Mouse (Mus musculus): ENCODE measurements around the gene Tmem80. TPM values are rescaled to one million over a fixed set of nuclear protein-coding genes. Genes with fewer than 3 reads are reported as not detected.

Gene Tmem80
- polyA plus RNA-seq, 1 experiment = 12.5 TPM

DNA sequence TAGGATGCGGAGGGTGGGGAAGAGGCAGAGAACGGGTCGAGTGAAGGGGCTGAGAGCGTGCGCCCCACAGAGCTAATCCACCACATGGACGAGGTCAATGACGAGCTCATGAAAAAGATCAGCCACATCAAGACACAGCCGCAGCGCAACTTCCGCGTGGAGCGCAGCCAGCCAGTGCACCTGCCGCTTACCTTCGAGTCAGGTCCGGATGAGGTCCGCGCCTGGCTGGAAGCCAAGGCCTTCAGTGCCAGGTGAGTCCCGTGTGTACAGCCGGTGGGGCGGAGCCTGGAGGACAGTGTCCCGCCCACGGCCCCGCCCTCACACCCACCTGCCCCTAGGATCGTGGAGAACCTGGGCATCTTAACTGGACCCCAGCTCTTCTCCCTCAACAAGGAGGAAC lies 34.0 kb downstream of the Tmem80 start:
- Histone ChIP-seq H3K27me3 (ENCODE audit: control insufficient read depth, insufficient read depth, insufficient read length) (peaks cover 21% of the 10 kb centered on the region), H3K4me3 (no peak overlapping the region), H3K79me2 (ENCODE audit: control insufficient read depth, insufficient read depth) (no peaks in the 10 kb centered on the region), H3ac (ENCODE audit: control insufficient read depth, insufficient read length) (no peak overlapping the region), H3K36me3 (ENCODE audit: control insufficient read depth, insufficient read depth) (no peaks in the 10 kb centered on the region), H3K4me2 (ENCODE audit: low read depth) (no peak overlapping the region)
- no peak for TF ChIP-seq USF1 (IDR thresholded peaks at IDR 0.05; ENCODE audit: low read depth)
- no peak for TF ChIP-seq MYOG (IDR thresholded peaks at IDR 0.05; ENCODE audit: control insufficient read depth in 1 of 3, insufficient read depth in 1 of 3, insufficient read length in 2 of 3, low read depth in 2 of 3)
- TF ChIP-seq POLR2AphosphoS2 (IDR thresholded peaks at IDR 0.05; ENCODE audit: insufficient read length, low read depth) = no peak
- TF ChIP-seq SRF (IDR thresholded peaks at IDR 0.05; ENCODE audit: control insufficient read depth, insufficient read length, low read depth) = no peak
- no peak for TF ChIP-seq MAX (IDR thresholded peaks at IDR 0.05; ENCODE audit: low read depth)
- no peak for TF ChIP-seq MYOD1 (IDR thresholded peaks at IDR 0.05; ENCODE audit: control insufficient read depth in 1 of 3, insufficient read length in 2 of 3, low read depth in 2 of 3)
- TF ChIP-seq REST (IDR thresholded peaks at IDR 0.05; ENCODE audit: insufficient read depth, insufficient read length) = no peak
- no peak for TF ChIP-seq TCF3 (IDR thresholded peaks at IDR 0.05; ENCODE audit: insufficient read length, low read depth)
- TF ChIP-seq TCF12 (IDR thresholded peaks at IDR 0.05; ENCODE audit: insufficient read depth, poor library complexity, severe bottlenecking) = no peak
- no peak for TF ChIP-seq POLR2A (IDR thresholded peaks at IDR 0.05; ENCODE audit: insufficient read length, low read depth)
- no peak for TF ChIP-seq CEBPB (IDR thresholded peaks at IDR 0.05; ENCODE audit: insufficient read depth, poor library complexity, severe bottlenecking)
- TF ChIP-seq E2F4 (IDR thresholded peaks at IDR 0.05; ENCODE audit: insufficient read depth) = no peak

DNA sequence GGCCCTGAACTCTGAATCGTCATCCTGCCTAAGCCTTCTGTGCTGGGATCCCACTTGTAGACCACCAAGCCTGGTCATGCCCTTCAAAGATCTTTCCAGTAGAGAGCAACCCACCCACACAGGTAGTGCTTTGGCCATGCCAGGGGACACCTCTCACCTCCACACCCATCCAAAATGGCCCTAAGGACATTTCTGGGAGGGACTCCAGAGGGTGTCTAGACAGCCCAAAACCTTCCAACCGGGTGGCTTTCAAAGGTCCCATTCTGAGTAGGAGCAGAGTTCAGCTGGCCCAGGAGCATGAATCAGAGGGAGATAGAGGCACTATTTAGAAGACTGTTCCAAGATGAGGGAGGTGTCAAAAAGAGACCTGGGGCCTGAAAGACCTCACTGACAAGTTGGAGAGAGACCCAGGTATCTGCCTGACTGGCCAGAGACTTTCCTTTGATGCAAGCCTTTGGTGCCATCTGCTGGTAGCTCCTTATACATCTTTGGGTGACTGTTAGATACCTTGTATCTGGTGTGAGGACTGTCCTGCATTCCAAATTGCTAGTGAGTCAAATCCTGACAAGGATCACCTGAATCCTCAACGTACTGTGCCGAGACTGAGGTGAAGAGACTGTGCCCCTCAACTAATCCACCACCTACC lies 35.7 kb downstream of the Tmem80 start:
- no peak overlapping the region for H3K4me3 ChIP-seq
- H3K79me2 ChIP-seq (ENCODE audit: control insufficient read depth, insufficient read depth) = no peaks in the 10 kb centered on the region
- TF ChIP-seq POLR2A (IDR thresholded peaks at IDR 0.05; ENCODE audit: insufficient read length, low read depth) (no peak), TCF3 (IDR thresholded peaks at IDR 0.05; ENCODE audit: insufficient read length, low read depth) (no peak), TCF12 (IDR thresholded peaks at IDR 0.05; ENCODE audit: insufficient read depth, poor library complexity, severe bottlenecking) (no peak), POLR2AphosphoS2 (IDR thresholded peaks at IDR 0.05; ENCODE audit: insufficient read length, low read depth) (no peak), E2F4 (IDR thresholded peaks at IDR 0.05; ENCODE audit: insufficient read depth) (no peak), REST (IDR thresholded peaks at IDR 0.05; ENCODE audit: insufficient read depth, insufficient read length) (no peak), CEBPB (IDR thresholded peaks at IDR 0.05; ENCODE audit: insufficient read depth, poor library complexity, severe bottlenecking) (no peak), SRF (IDR thresholded peaks at IDR 0.05; ENCODE audit: control insufficient read depth, insufficient read length, low read depth) (no peak), MYOD1 (IDR thresholded peaks at IDR 0.05; ENCODE audit: control insufficient read depth in 1 of 3, insufficient read length in 2 of 3, low read depth in 2 of 3) (no peak)
- H3ac ChIP-seq (ENCODE audit: control insufficient read depth, insufficient read length) = no peak overlapping the region
- no peaks in the 10 kb centered on the region for H3K36me3 ChIP-seq (ENCODE audit: control insufficient read depth, insufficient read depth)
- peaks cover 14% of the 10 kb centered on the region for H3K27me3 ChIP-seq (ENCODE audit: control insufficient read depth, insufficient read depth, insufficient read length)
- H3K4me2 ChIP-seq (ENCODE audit: low read depth) = no peak overlapping the region

DNA sequence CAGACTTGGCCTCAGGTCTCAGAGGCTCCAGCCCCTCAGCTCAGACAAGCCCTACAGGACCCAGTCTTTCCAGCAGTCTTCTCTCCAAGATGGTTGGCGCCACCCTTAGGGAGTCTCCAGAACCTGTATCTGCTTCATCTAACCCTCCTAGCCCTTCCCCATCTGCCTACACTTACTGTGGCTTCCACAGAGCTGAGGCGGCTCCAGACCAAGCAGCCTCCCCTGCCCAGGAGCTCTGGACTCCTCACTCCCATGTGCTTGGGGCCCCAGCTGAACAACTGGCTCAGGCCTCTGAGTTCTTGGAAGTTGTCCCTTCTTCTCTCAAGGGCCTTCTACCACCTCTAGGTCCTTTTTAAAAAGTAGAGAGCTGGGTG lies 36.2 kb downstream of the Tmem80 start:
- Histone ChIP-seq H3K27me3 (ENCODE audit: control insufficient read depth, insufficient read depth, insufficient read length) (peaks cover 14% of the 10 kb centered on the region), H3K4me3 (no peak overlapping the region), H3K4me2 (ENCODE audit: low read depth) (no peak overlapping the region), H3K36me3 (ENCODE audit: control insufficient read depth, insufficient read depth) (no peaks in the 10 kb centered on the region), H3ac (ENCODE audit: control insufficient read depth, insufficient read length) (no peak overlapping the region), H3K79me2 (ENCODE audit: control insufficient read depth, insufficient read depth) (no peaks in the 10 kb centered on the region)
- TF ChIP-seq REST (IDR thresholded peaks at IDR 0.05; ENCODE audit: insufficient read depth, insufficient read length) (no peak), TCF12 (IDR thresholded peaks at IDR 0.05; ENCODE audit: insufficient read depth, poor library complexity, severe bottlenecking) (no peak), MYOD1 (IDR thresholded peaks at IDR 0.05; ENCODE audit: control insufficient read depth in 1 of 3, insufficient read length in 2 of 3, low read depth in 2 of 3) (no peak), MAX (IDR thresholded peaks at IDR 0.05; ENCODE audit: low read depth) (no peak)

DNA sequence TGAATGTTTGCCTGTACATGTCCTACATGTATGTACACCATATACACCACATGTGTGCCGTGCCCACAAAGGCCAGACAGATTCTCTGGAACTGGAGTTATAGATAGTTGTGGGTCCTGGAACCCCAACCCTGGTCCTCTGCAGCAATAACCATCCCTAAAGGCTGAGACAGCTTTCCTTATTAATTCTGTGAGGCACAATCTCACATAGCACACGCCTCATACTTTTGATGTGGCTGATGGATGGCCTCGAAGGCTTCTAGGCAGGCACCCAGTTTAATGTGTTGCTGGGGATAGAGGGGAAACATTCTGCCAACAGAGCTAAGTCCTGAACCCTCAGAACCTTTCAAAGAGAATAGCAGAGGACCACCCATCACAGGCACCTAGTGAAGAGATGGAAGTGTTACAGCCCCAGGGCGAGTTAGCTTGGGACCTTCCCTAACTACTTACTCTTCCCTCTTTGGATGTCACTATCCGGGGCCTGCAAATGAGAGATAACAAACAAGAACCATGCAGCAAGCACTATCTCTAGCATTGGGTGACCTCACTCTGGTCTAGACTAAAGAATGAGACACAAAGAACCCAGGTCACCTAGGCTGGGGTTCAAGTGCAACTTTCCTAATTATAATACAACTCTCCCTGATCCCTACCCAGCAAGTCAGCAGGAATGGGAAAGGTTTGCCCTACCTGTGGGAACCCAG lies 37.0 kb downstream of the Tmem80 start:
- H3K27me3 ChIP-seq (ENCODE audit: control insufficient read depth, insufficient read depth, insufficient read length) = peaks cover 14% of the 10 kb centered on the region
- H3ac ChIP-seq (ENCODE audit: control insufficient read depth, insufficient read length) = no peak overlapping the region
- H3K36me3 ChIP-seq (ENCODE audit: control insufficient read depth, insufficient read depth) = no peaks in the 10 kb centered on the region
- no peak overlapping the region for H3K4me3 ChIP-seq
- TF ChIP-seq POLR2AphosphoS2 (IDR thresholded peaks at IDR 0.05; ENCODE audit: insufficient read length, low read depth) (no peak), POLR2A (IDR thresholded peaks at IDR 0.05; ENCODE audit: insufficient read length, low read depth) (no peak), SRF (IDR thresholded peaks at IDR 0.05; ENCODE audit: control insufficient read depth, insufficient read length, low read depth) (no peak)
- H3K4me2 ChIP-seq (ENCODE audit: low read depth) = no peak overlapping the region
- no peaks in the 10 kb centered on the region for H3K79me2 ChIP-seq (ENCODE audit: control insufficient read depth, insufficient read depth)

GRCm38 (mm10) chr7:141365049-141365445 lies 37.5 kb downstream of the Tmem80 start:
- no peak for TF ChIP-seq TCF12 (IDR thresholded peaks at IDR 0.05; ENCODE audit: insufficient read depth, poor library complexity, severe bottlenecking)
- no peak for TF ChIP-seq MAX (IDR thresholded peaks at IDR 0.05; ENCODE audit: low read depth)
- no peak for TF ChIP-seq USF1 (IDR thresholded peaks at IDR 0.05; ENCODE audit: low read depth)
- no peak for TF ChIP-seq POLR2AphosphoS2 (IDR thresholded peaks at IDR 0.05; ENCODE audit: insufficient read length, low read depth)
- no peaks in the 10 kb centered on the region for H3K36me3 ChIP-seq (ENCODE audit: control insufficient read depth, insufficient read depth)
- no peaks in the 10 kb centered on the region for H3K79me2 ChIP-seq (ENCODE audit: control insufficient read depth, insufficient read depth)
- H3ac ChIP-seq (ENCODE audit: control insufficient read depth, insufficient read length) = no peak overlapping the region
- H3K4me3 ChIP-seq = no peak overlapping the region
- peaks cover 14% of the 10 kb centered on the region for H3K27me3 ChIP-seq (ENCODE audit: control insufficient read depth, insufficient read depth, insufficient read length)
- H3K4me2 ChIP-seq (ENCODE audit: low read depth) = no peak overlapping the region

Data from myocyte (in vitro differentiated cells).